Mouse (Mus musculus): ENCODE data around the gene Usp47. TPM values are rescaled to one million over a fixed set of nuclear protein-coding genes. Genes with fewer than 3 reads are reported as not detected.
A peak's percentile ranks its signal among the peaks of the same experiment; 100 is the strongest.

The Usp47 gene
- polyA plus RNA-seq, 1 experiment from 2014 or later: 98.6 TPM

DNA sequence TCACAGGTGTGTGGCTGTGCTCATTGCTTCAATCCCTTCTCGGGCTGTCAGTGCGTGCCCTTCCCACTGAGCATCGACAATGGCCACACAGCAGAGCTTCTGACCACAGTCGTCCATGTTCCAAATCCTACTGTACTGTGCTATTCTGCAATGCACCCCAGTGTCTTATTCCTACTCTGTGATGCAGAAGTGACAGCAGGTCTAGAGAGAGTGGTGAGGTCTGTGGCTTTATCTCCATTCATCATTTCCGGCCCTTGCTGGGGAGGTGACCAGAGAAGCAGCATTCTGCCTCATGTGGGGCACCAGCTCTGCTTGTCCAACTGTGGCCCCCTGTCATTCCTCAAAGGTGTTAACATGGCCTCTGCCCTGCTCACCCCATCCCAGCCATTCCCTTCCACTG lies 113.2 kb downstream of the Usp47 start:
- Histone ChIP-seq H3K27me3 (replicated peaks; ENCODE audit: control insufficient read depth, insufficient read depth, low read length) (no peaks in the 10 kb centered on the region), H3K4me3 (replicated peaks; ENCODE audit: low read length) (no peak overlapping the region), H3K9ac (replicated peaks; ENCODE audit: low read depth, low read length) (no peak overlapping the region), H3K36me3 (ENCODE audit: control insufficient read depth, insufficient read depth) (no peaks in the 10 kb centered on the region), H3K4me1 (replicated peaks; ENCODE audit: control insufficient read depth, insufficient read depth, low read length) (0 out of 2 replicates have a peak, but pooled peaks cover 3% of the 10 kb centered on the region), H3K27ac (ENCODE audit: low read length) (no peak overlapping the region), H3K9me3 (ENCODE audit: control insufficient read depth, low read length) (no peaks in the 10 kb centered on the region), H3K4me2 (ENCODE audit: low read length) (no peak overlapping the region)
- 70% methylated on average over 5 of the region's 5 CpGs for WGBS
- no peak for ATAC-seq

DNA sequence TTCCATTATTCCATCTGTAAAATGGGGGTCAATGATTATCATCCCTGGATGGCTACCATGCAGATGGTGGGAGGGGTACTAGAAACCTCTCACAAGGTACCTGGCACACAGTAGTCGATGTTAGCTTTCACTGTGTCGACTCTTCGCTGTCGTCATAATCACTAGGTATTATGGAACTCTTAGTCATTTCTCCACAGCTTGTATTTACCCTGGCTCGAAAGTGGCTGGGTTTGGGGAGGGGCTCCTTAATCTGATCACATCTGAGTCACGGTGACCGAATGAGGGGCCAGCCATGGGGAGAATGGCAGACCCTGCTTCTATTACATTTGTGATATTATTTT lies 114.8 kb downstream of the Usp47 start:
- WGBS: 83% methylated on average over 7 of the region's 7 CpGs
- H3K36me3 ChIP-seq (ENCODE audit: control insufficient read depth, insufficient read depth): no peaks in the 10 kb centered on the region
- no peak overlapping the region for H3K4me2 ChIP-seq (ENCODE audit: low read length)
- no peaks in the 10 kb centered on the region for H3K9me3 ChIP-seq (ENCODE audit: control insufficient read depth, low read length)
- no peak overlapping the region for H3K27ac ChIP-seq (ENCODE audit: low read length)
- no peak overlapping the region for H3K9ac ChIP-seq (replicated peaks; ENCODE audit: low read depth, low read length)
- peaks cover 5% of the 10 kb centered on the region for H3K4me1 ChIP-seq (replicated peaks; ENCODE audit: control insufficient read depth, insufficient read depth, low read length)
- ATAC-seq: no peak
- H3K4me3 ChIP-seq (replicated peaks; ENCODE audit: low read length): no peak overlapping the region
- H3K27me3 ChIP-seq (replicated peaks; ENCODE audit: control insufficient read depth, insufficient read depth, low read length): no peaks in the 10 kb centered on the region

DNA sequence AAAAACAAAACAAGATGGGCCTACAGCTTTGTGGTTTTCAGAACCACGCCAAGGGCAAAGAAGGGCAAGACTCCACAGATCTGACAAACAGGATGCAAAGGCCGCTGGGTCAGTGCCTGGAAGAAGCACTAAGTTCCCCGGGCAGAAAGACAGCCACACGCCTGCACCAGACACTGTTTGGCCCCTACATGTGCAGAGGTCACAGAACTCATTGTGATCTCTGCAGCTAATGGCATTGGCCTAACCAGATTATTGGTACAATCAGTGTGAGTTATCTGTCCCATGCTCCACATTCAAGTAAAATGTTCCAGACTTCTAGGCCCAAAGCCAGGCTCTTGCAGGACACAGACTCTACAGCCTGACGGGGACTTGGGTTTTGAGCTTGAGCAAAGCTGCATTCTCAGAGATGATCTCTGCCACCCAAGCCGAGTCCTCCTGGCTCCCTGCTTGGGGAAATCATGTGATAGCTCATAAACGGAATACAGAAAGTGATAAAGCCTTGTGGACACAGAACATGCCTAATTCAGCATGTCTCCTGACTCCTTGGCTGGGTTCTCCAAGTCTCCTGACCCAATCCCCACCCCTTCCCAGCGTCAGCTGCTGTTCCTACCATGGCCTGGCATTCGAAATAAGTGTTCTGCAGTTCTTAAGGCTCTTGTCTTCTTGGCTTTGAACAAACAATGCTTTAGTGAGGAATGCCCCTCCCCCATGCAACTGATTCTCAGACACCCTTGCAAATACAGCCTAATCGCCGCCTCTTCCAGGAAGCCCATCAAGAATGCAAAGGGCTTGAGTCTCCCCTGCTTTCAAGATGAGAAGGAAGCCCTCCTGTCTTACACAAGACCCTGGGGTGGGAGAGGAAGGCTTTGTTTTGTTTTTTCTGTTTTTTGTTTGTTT lies 115.5 kb downstream of the Usp47 start:
- H3K4me3 ChIP-seq (replicated peaks; ENCODE audit: low read length): no peak overlapping the region
- no peak overlapping the region for H3K4me2 ChIP-seq (ENCODE audit: low read length)
- no peaks in the 10 kb centered on the region for H3K9me3 ChIP-seq (ENCODE audit: control insufficient read depth, low read length)
- H3K4me1 ChIP-seq (replicated peaks; ENCODE audit: control insufficient read depth, insufficient read depth, low read length): peaks cover 9% of the 10 kb centered on the region
- no peaks in the 10 kb centered on the region for H3K27me3 ChIP-seq (replicated peaks; ENCODE audit: control insufficient read depth, insufficient read depth, low read length)
- no peak overlapping the region for H3K27ac ChIP-seq (ENCODE audit: low read length)
- ATAC-seq: no peak
- no peak overlapping the region for H3K9ac ChIP-seq (replicated peaks; ENCODE audit: low read depth, low read length)
- 77% methylated on average over 11 of the region's 11 CpGs for WGBS
- H3K36me3 ChIP-seq (ENCODE audit: control insufficient read depth, insufficient read depth): no peaks in the 10 kb centered on the region

DNA sequence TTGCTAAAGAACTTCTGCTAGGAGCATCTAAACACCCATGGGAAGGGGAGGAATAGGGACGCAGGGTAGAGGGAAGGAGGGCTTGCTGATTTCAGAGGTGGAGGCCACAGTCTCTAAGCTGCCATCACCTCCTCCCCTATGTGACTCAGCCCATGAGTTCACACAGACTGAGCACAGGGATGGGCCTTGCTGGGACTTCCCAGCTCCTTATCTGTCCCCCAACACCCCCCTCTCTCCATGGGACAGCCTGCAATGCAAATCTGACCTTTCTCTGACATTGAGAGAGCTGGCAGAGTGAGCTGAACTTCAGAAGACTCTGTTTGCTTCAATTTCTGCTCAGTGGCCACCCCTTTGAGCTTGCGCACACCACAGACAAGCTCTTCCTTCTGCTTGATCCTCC lies 117.4 kb downstream of the Usp47 start:
- no peak overlapping the region for H3K9ac ChIP-seq (replicated peaks; ENCODE audit: low read depth, low read length)
- H3K4me2 ChIP-seq (ENCODE audit: low read length): no peak overlapping the region
- 88% methylated on average over 2 of the region's 2 CpGs for WGBS
- no peaks in the 10 kb centered on the region for H3K9me3 ChIP-seq (ENCODE audit: control insufficient read depth, low read length)
- no peak for ATAC-seq
- H3K27ac ChIP-seq (ENCODE audit: low read length): no peak overlapping the region
- H3K27me3 ChIP-seq (replicated peaks; ENCODE audit: control insufficient read depth, insufficient read depth, low read length): no peaks in the 10 kb centered on the region
- H3K4me3 ChIP-seq (replicated peaks; ENCODE audit: low read length): no peak overlapping the region
- H3K36me3 ChIP-seq (ENCODE audit: control insufficient read depth, insufficient read depth): no peaks in the 10 kb centered on the region
- peaks cover 15% of the 10 kb centered on the region for H3K4me1 ChIP-seq (replicated peaks; ENCODE audit: control insufficient read depth, insufficient read depth, low read length)

DNA sequence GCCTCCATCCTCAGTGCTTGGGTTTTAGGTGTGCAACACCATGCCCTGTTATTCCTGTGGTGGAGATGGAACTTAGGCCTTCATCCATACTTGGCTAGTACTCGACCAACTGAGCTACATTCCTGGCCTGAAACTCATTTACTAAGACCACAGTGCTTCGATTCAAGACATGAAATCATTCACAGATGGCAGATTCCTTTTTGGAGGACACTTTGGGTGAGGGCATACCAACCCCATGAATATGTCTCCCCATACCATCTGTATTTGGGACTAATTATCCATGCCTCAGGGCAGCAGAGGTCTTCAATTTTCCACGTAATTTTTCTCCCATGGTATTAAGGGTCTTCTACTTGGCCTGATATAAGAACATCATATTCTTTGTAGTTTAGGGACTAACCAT lies 119.3 kb downstream of the Usp47 start:
- Histone ChIP-seq H3K4me2 (ENCODE audit: low read length) (no peak overlapping the region), H3K27ac (ENCODE audit: low read length) (no peak overlapping the region), H3K9me3 (ENCODE audit: control insufficient read depth, low read length) (no peaks in the 10 kb centered on the region), H3K9ac (replicated peaks; ENCODE audit: low read depth, low read length) (no peak overlapping the region), H3K4me3 (replicated peaks; ENCODE audit: low read length) (no peak overlapping the region), H3K36me3 (ENCODE audit: control insufficient read depth, insufficient read depth) (no peaks in the 10 kb centered on the region), H3K27me3 (replicated peaks; ENCODE audit: control insufficient read depth, insufficient read depth, low read length) (no peaks in the 10 kb centered on the region), H3K4me1 (replicated peaks; ENCODE audit: control insufficient read depth, insufficient read depth, low read length) (peaks cover 15% of the 10 kb centered on the region)
- 63% methylated on average over 3 of the region's 3 CpGs for WGBS
- ATAC-seq: no peak

DNA sequence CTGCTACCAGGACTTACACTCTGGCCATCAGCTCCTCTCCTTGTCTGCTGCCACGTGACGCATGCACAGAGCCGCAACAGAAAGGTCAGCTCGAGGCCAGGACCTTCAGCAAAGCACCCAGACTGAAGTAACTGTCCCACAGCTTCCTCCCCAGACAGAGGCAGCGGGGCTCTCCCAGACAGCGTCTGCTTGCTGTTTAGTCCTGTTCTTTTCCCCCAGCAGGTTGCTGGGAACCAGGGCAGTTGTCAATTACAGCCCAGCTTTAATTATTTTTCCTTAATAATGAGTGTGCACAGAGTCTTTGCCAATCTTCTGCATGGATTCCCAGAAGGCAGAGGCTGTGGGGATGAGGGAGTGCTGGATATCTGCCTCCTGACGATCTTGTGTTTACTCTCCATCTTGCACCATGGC lies 119.8 kb downstream of the Usp47 start:
- Histone ChIP-seq H3K4me2 (ENCODE audit: low read length) (no peak overlapping the region), H3K9ac (replicated peaks; ENCODE audit: low read depth, low read length) (no peak overlapping the region), H3K27me3 (replicated peaks; ENCODE audit: control insufficient read depth, insufficient read depth, low read length) (no peaks in the 10 kb centered on the region), H3K4me1 (replicated peaks; ENCODE audit: control insufficient read depth, insufficient read depth, low read length) (peaks cover 15% of the 10 kb centered on the region), H3K4me3 (replicated peaks; ENCODE audit: low read length) (no peak overlapping the region), H3K36me3 (ENCODE audit: control insufficient read depth, insufficient read depth) (no peaks in the 10 kb centered on the region), H3K9me3 (ENCODE audit: control insufficient read depth, low read length) (no peaks in the 10 kb centered on the region), H3K27ac (ENCODE audit: low read length) (no peak overlapping the region)
- ATAC-seq: peak; percentile 65
- 22% methylated on average over 7 of the region's 7 CpGs for WGBS

DNA sequence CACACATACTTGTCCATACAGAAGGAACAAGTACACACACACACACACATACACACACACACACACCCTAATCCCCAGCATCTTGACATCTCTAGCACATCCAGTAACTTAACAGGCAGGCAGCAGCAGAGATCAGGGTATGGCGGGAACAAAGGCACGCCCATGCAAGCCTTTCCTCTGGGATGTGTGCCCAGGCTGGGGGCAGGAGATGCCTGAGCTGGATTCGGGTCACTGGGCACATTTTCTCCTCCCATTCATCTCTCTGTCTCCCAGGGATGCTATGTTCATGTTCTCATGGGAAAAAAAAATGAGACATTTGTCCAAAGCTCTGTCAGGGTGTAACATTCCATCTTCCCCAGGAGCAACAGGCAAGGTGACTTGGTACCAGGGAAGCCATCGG lies 120.7 kb downstream of the Usp47 start:
- Histone ChIP-seq H3K9me3 (ENCODE audit: control insufficient read depth, low read length) (no peaks in the 10 kb centered on the region), H3K9ac (replicated peaks; ENCODE audit: low read depth, low read length) (no peak overlapping the region), H3K27ac (ENCODE audit: low read length) (peak overlapping the region; percentile 10; the same call in 1 of the 2 replicates), H3K4me1 (replicated peaks; ENCODE audit: control insufficient read depth, insufficient read depth, low read length) (peaks cover 15% of the 10 kb centered on the region), H3K4me2 (ENCODE audit: low read length) (no peak overlapping the region), H3K27me3 (replicated peaks; ENCODE audit: control insufficient read depth, insufficient read depth, low read length) (no peaks in the 10 kb centered on the region), H3K4me3 (replicated peaks; ENCODE audit: low read length) (no peak overlapping the region), H3K36me3 (ENCODE audit: control insufficient read depth, insufficient read depth) (no peaks in the 10 kb centered on the region)
- no peak for ATAC-seq
- 53% methylated on average over 4 of the region's 4 CpGs for WGBS

DNA sequence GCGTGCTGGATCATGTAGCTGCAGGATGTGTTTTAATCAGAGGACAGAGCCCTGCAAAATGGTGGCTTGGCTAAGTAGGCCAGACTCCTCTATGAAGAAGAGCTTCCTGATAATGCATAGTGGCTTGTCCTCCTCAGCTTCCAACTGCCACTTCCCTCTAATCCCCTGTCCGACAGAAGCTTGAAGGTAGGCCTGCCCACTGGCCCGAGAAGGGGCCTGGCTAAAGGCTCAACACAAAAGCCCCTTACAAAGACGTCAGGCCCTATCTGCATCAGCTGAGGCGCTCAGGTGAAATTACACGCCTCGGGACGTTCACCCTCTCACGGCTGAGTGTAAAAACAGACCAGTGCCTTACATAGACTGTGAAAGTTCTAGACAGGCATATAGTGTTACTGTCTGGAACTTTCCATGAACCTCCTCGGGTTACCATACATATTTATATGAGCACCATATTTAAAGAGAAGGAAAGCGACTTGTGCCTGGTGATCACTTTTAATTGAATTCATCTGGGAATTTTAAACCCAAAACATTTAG lies 121.4 kb downstream of the Usp47 start:
- H3K9me3 ChIP-seq (ENCODE audit: control insufficient read depth, low read length): no peaks in the 10 kb centered on the region
- H3K4me3 ChIP-seq (replicated peaks; ENCODE audit: low read length): no peak overlapping the region
- no peaks in the 10 kb centered on the region for H3K36me3 ChIP-seq (ENCODE audit: control insufficient read depth, insufficient read depth)
- no peak overlapping the region for H3K27ac ChIP-seq (ENCODE audit: low read length)
- ATAC-seq: no peak
- 46% methylated on average over 11 of the region's 11 CpGs for WGBS
- H3K27me3 ChIP-seq (replicated peaks; ENCODE audit: control insufficient read depth, insufficient read depth, low read length): no peaks in the 10 kb centered on the region
- H3K4me2 ChIP-seq (ENCODE audit: low read length): no peak overlapping the region
- H3K4me1 ChIP-seq (replicated peaks; ENCODE audit: control insufficient read depth, insufficient read depth, low read length): peaks cover 15% of the 10 kb centered on the region
- H3K9ac ChIP-seq (replicated peaks; ENCODE audit: low read depth, low read length): no peak overlapping the region

DNA sequence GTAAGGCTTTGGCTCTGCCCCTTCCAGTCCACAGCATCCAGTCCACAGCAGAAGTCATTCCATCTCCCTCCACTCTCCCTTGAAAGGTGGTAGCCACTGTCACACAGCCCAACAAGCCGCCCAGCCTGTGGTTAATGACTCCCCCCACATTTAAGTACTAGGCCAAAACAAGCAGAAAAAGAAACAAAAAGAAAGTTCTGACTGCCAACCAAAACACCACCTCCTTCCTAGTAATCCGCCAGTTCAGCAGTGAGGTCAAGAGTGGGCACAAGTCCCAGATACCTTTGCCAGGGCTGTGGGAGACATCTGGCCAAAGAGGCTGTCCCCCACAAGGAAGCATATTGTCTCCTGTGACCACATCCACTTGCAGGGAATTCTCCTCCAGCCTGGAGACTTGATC lies 124.7 kb downstream of the Usp47 start:
- no peaks in the 10 kb centered on the region for H3K36me3 ChIP-seq (ENCODE audit: control insufficient read depth, insufficient read depth)
- H3K4me3 ChIP-seq (replicated peaks; ENCODE audit: low read length): no peak overlapping the region
- peaks cover 12% of the 10 kb centered on the region for H3K4me1 ChIP-seq (replicated peaks; ENCODE audit: control insufficient read depth, insufficient read depth, low read length)
- H3K27ac ChIP-seq (ENCODE audit: low read length): no peak overlapping the region
- no peaks in the 10 kb centered on the region for H3K27me3 ChIP-seq (replicated peaks; ENCODE audit: control insufficient read depth, insufficient read depth, low read length)
- no peak for ATAC-seq
- H3K9ac ChIP-seq (replicated peaks; ENCODE audit: low read depth, low read length): no peak overlapping the region
- no peaks in the 10 kb centered on the region for H3K9me3 ChIP-seq (ENCODE audit: control insufficient read depth, low read length)
- no peak overlapping the region for H3K4me2 ChIP-seq (ENCODE audit: low read length)
- WGBS: 39% methylated on average over 2 of the region's 2 CpGs

Measured in forebrain, embryonic 16.5 days (tissue).